Mouse (Mus musculus): ENCODE measurements around the gene Prok1.

The Prok1 gene

GRCm38 (mm10) chr3:107233945-107234344 lies 5.6 kb downstream of the Prok1 start:
- DNase-seq: no peak

DNA sequence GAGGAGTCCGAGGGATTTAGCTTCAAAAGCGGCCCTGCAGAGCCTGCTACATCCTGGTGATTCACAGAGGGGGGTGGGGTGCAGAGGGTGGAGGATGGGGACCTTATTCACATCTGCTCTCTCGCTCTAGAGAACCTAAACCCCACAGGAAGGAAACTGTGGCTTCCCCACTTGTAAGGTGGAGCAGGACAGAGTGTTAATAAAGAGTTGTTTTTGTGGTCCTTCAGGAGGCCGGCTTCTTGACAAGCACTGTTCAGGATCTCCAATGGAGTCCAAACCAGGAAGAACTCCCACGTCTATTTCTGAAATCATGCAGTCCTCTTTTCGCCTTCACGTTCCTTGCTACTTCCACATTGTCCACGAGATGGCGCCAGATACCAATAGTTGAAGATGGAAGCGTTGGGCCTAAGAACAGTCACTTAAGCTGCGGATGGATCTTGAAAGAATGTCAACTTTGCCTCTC lies 6.1 kb downstream of the Prok1 start:
- DNase-seq: peak; percentile 42 to 74

- no peak for DNase-seq
Observed at GRCm38 (mm10) chr3:107231202-107231601, 8.3 kb downstream of the Prok1 start.

GRCm38 (mm10) chr3:107230527-107230926 lies 9.0 kb downstream of the Prok1 start, which contains the start of gene A630076J17Rik:
A630076J17Rik (plus strand) TSS chr3:107230614.
- no peak for DNase-seq

DNA sequence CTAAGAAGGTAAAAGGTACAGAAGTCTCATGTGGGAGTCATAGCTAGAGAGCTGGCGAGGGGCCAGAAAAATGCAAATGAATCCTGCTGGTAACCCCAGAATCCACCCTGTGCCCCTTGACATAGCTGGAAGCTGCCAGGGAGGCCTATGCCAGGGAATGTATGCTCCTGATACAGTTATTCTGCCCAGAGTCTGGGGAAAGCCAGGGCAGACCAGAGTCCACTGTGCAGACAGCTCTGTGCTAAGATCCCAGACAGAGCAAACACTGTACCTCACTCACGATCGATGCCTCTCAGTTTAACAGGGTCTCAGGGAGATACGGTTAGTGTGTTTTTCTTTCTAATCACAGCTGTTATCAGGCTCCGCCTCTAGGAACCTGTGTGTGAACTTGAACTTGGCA lies 9.7 kb downstream of the Prok1 start:
- no peak for DNase-seq

- no peak for DNase-seq
Observed at GRCm38 (mm10) chr3:107229221-107229620, 10.3 kb downstream of the Prok1 start.

GRCm38 (mm10) chr3:107225820-107226219 lies 13.7 kb downstream of the Prok1 start:
- DNase-seq: no peak

DNA sequence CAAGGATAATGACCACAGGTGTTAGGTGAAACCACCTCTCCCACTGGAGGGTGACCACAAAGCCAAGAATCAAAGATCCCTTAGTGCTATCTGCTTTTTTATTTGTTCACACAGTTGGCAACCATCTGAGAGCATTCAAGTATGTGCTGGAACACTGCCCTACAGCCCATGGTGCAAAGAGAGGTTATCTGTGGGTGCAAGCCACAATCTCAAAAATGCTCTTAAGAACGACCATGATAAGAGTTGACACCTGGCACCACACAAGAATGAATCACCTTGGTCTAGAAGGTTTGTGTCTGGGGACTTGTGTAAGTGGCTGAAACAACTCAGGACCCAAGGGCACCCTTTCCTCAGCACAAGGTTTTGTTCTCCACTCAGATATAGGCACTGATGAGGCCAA lies 16.3 kb downstream of the Prok1 start:
- no peak for DNase-seq

GRCm38 (mm10) chr3:107221608-107222007 lies 17.9 kb downstream of the Prok1 start, which contains the start of gene Cym:
Cym (minus strand) TSS chr3:107221732.
- no peak for DNase-seq

GRCm38 (mm10) chr3:107218572-107218971 lies 20.9 kb downstream of the Prok1 start:
- no peak for DNase-seq

GRCm38 (mm10) chr3:107217101-107217480 lies 22.4 kb downstream of the Prok1 start:
- DNase-seq: no peak

- DNase-seq: no peak
Observed at GRCm38 (mm10) chr3:107216400-107217100, 23.0 kb downstream of the Prok1 start.

DNA sequence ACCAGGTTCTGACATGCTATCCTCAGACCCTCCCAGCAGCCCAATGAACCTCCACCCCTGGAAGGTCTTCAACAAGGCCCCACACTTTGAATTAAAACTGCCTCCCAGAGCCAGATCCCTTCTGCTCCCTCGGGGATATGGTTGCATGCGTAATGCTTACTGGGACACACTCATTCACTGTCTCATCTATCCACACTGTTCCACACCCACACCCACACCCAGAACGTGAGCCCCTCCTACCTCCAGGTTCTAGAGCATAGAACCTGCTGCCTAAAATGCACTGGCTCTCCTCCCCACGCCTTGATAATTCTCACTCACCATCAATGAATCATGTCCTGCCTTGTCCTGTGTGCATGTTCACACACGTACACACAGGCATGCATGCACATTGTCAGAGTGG lies 24.9 kb downstream of the Prok1 start:
- DNase-seq: no peak

GRCm38 (mm10) chr3:107207625-107208253 lies 31.8 kb downstream of the Prok1 start:
- no peak for DNase-seq

- no peak for DNase-seq
Observed at GRCm38 (mm10) chr3:107206490-107207150, 32.9 kb downstream of the Prok1 start.

- DNase-seq: peak; percentile 18 to 67
Observed at GRCm38 (mm10) chr3:107205994-107206393, 33.5 kb downstream of the Prok1 start.

GRCm38 (mm10) chr3:107205170-107205569 lies 34.3 kb downstream of the Prok1 start:
- DNase-seq: no peak

GRCm38 (mm10) chr3:107204413-107204812 lies 35.1 kb downstream of the Prok1 start:
- no peak for DNase-seq

DNA sequence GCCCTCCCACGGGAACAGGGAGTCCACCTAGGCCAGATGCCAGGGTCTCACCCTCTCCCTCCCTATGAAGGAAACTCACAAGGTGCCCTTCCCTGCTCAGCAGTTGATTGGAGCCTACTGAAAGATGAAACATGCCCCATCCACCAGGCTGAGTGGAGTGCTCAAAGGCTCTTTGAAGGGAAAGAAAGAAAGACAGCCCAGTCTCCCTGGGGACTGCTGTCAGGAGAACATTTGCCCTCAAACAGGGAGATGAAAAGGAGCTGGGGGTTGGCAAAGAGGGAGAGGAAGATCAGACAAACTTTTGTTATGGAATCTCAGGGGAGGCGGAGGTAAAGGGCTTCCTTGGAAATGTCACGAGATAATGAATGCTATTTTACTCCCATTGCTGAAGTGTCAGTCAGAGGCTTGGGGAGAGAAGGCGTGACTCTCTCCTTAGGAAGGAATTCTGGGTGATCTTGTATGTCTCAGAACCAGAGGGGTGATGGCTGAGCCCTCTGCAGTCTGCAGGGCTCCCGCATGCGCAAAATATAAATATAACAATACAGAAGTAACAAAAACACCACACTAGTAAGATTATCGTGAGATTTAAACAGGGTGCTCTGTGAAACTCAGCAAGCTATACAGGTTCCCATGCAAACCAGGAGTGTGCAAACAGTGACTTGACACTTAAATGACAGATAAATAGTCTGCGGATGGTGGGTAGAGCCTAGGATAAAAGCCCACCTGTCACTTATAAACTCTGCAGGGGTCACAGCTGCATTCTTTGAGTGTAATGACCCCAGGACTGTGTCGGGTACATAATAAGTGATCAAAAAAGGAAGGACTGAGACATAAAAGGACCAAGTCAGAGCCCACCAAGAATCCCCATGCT lies 38.0 kb downstream of the Prok1 start:
- no peak for DNase-seq

DNA sequence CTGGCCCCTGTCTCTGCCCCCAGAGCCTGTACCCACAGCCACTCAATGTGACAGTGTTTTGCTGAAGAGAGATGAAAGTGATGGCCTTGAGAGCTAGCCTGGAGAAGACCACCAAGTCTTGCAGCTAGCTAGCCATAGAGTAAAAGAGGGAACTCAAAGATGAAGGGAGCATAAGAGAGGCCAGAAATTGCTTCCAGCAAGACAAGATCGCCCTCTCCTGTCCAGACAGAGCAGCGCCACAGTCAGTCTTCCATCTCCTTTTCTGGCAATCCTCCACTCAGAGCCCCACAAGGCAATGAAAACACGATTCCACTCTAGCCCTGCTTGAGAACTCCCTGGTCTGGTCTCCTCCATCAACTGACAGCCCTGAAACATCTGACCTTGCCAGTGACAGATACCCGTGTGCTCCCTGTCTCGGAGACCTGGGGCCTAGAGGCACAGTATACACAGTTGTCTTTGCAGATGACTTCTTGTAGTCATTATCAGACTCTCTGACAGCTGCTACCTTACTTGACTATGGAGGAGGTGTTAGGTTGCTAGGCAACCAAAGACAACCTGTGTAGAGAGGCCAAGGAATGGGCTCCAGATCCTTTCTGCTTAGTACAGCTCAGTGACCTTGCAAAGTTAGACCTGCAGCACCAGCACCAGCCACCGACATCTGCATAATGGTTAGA lies 51.1 kb downstream of the Prok1 start:
- DNase-seq: no peak

- no peak for DNase-seq
Observed at GRCm38 (mm10) chr3:107187022-107187421, 52.5 kb downstream of the Prok1 start.

DNA sequence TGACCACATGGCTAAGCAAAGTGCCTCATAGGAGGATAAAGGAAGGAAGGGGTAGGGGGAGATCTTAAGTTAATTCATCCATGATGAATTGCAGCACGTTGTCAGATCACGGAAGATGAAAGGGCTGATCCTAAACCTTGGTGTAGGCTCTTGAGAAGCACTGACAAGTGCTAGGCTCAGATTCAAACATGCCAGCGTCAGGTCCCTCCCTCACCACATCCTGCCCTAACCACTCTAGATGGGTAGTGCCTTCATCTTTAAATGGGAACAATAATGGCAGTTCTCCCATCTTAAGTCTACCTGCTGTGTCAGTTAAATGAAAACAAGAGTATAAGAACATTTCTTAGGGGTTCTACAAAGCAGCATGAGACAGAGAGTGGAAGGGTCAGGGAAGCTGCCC lies 53.9 kb downstream of the Prok1 start:
- DNase-seq: no peak

All from spleen, adult 18-20 months (tissue).